Mouse (Mus musculus): ENCODE measurements at regions not wholly inside any gene's neighbourhood (a gene's known extent, or its start where the extent isn't known, plus 50 kb on each side); places are given as distances from the start of the nearest gene placed in this dataset.

- TF ChIP-seq EP300 (IDR thresholded peaks at IDR 0.05; ENCODE audit: low read depth in 1 of 2, low read length in 2 of 2) (no peak), POLR2A (IDR thresholded peaks at IDR 0.05; ENCODE audit: control insufficient read depth in 1 of 2, insufficient read depth in 1 of 2, low read depth in 1 of 2, low read length in 2 of 2, poor library complexity in 1 of 2) (no peak), RCOR1 (IDR thresholded peaks at IDR 0.05; ENCODE audit: low read depth, low read length) (no peak)
Observed at GRCm38 (mm10) chr12:106822311-106822710, 666.1 kb upstream of the 3110018I06Rik start.
